Mouse (Mus musculus): ENCODE data around the gene Scaf11. TPM values are rescaled to one million over a fixed set of nuclear protein-coding genes. Genes with fewer than 3 reads are reported as not detected.
"Not testable (repeated sequence)": the region's sequence is repeated elsewhere in the genome, so short reads cannot be mapped to it uniquely, and the experiment has no call there.

The Scaf11 gene
- polyA plus RNA-seq (2012; rRNA removed) (11.8 and 19.4 TPM in 2 replicates), polyA plus RNA-seq (2014; fragmentation: Nextera tagmentation; extraction: Ambion mirVana) (37.1 and 37.9 TPM in 2 replicates)

- H3K9ac ChIP-seq (replicated peaks) = peak within 1 kb of the TSS; percentile 98
- peaks cover 7% of the 10 kb centered on the region for H3K36me3 ChIP-seq (replicated peaks; ENCODE audit: control insufficient read depth, insufficient read depth, low read depth)
- H3K4me3 ChIP-seq (ENCODE audit: insufficient read depth in 1 of 2, low read depth in 2 of 2, low read length in 2 of 2) = peak within 1 kb of the TSS; percentile 77 to 92
- H3K9me3 ChIP-seq (ENCODE audit: control insufficient read depth, low read length) = no peaks in the 10 kb centered on the region
- ATAC-seq (ENCODE audit: insufficient read depth) (peak; percentile 91), DNase-seq (ENCODE audit: low read depth in 3 of 3, low spot score in 3 of 3) (peak; percentile 86 to 87 (median 87))
- H3K4me2 ChIP-seq (ENCODE audit: low read depth) = peak within 1 kb of the TSS; percentile 99
- H3K4me1 ChIP-seq (replicated peaks; ENCODE audit: control insufficient read depth in 2 of 2, insufficient read depth in 2 of 2, low read length in 1 of 2) = peaks cover 29 to 36% of the 10 kb centered on the region in 2 experiments
- under 1% methylated on average over 95 of the region's 96 CpGs for WGBS (ENCODE audit: insufficient replicate concordance)
- H3K27me3 ChIP-seq (ENCODE audit: control insufficient read depth, insufficient read depth, low read length) = no peaks in the 10 kb centered on the region
- TF ChIP-seq CTCF (IDR thresholded peaks at IDR 0.05; ENCODE audit: low read depth) (peak; percentile 66), EP300 (IDR thresholded peaks at IDR 0.05; ENCODE audit: low read depth) (no peak)
- peak within 1 kb of the TSS; percentile 92 for H3K27ac ChIP-seq
These were observed at the start of gene Scaf11 for GRCm38 (mm10) chr15:96460730-96461540. Gene Scaf11, minus strand, starts transcription at chr15:96460843.

GRCm38 (mm10) chr15:96507097-96507840 lies 46.6 kb upstream of the Scaf11 start:
- Histone ChIP-seq H3K27me3 (ENCODE audit: control insufficient read depth, insufficient read depth, low read length) (no peaks in the 10 kb centered on the region), H3K9ac (replicated peaks) (no peak overlapping the region), H3K4me2 (ENCODE audit: low read depth) (peak overlapping the region; percentile 1; the same call in 1 of the 2 replicates), H3K4me1 (replicated peaks; ENCODE audit: control insufficient read depth in 2 of 2, insufficient read depth in 2 of 2, low read length in 1 of 2) (no peaks in the 10 kb centered on the region), H3K4me3 (ENCODE audit: insufficient read depth in 1 of 2, low read depth in 2 of 2, low read length in 2 of 2) (no peak overlapping the region), H3K9me3 (ENCODE audit: control insufficient read depth, low read length) (peaks cover 3% of the 10 kb centered on the region; the same call in 1 of the 2 replicates), H3K36me3 (replicated peaks; ENCODE audit: control insufficient read depth, insufficient read depth, low read depth) (no peaks in the 10 kb centered on the region), H3K27ac (no peak overlapping the region)
- 29% methylated on average over 18 of the region's 18 CpGs for WGBS (ENCODE audit: insufficient replicate concordance)
- ATAC-seq (ENCODE audit: insufficient read depth) (no peak), DNase-seq (ENCODE audit: low read depth in 3 of 3, low spot score in 3 of 3) (peak; percentile 20 to 28 (median 27))
- TF ChIP-seq EP300 (IDR thresholded peaks at IDR 0.05; ENCODE audit: low read depth) = no peak
- peak; percentile 73 for TF ChIP-seq CTCF (IDR thresholded peaks at IDR 0.05; ENCODE audit: low read depth)

GRCm38 (mm10) chr15:96497646-96498045 lies 37.0 kb upstream of the Scaf11 start:
- H3K9ac ChIP-seq (replicated peaks) = no peak overlapping the region
- ATAC-seq (ENCODE audit: insufficient read depth) (no peak), DNase-seq (ENCODE audit: low read depth in 3 of 3, low spot score in 3 of 3) (no peak)
- no peak overlapping the region for H3K4me2 ChIP-seq (ENCODE audit: low read depth)
- no peak overlapping the region for H3K27ac ChIP-seq
- no peaks in the 10 kb centered on the region for H3K4me1 ChIP-seq (replicated peaks; ENCODE audit: control insufficient read depth in 2 of 2, insufficient read depth in 2 of 2, low read length in 1 of 2)
- TF ChIP-seq CTCF (IDR thresholded peaks at IDR 0.05; ENCODE audit: low read depth) (no peak), EP300 (IDR thresholded peaks at IDR 0.05; ENCODE audit: low read depth) (no peak)
- H3K36me3 ChIP-seq (replicated peaks; ENCODE audit: control insufficient read depth, insufficient read depth, low read depth) = no peaks in the 10 kb centered on the region
- no peak overlapping the region for H3K4me3 ChIP-seq (ENCODE audit: insufficient read depth in 1 of 2, low read depth in 2 of 2, low read length in 2 of 2)
- 60% methylated on average over 7 of the region's 7 CpGs for WGBS (ENCODE audit: insufficient replicate concordance)
- no peaks in the 10 kb centered on the region for H3K27me3 ChIP-seq (ENCODE audit: control insufficient read depth, insufficient read depth, low read length)
- no peaks in the 10 kb centered on the region for H3K9me3 ChIP-seq (ENCODE audit: control insufficient read depth, low read length)

- Histone ChIP-seq H3K4me1 (replicated peaks; ENCODE audit: control insufficient read depth in 2 of 2, insufficient read depth in 2 of 2, low read length in 1 of 2) (peaks cover 0 to 2% of the 10 kb centered on the region in 2 experiments; a peak in 1 of 4 replicates), H3K9me3 (ENCODE audit: control insufficient read depth, low read length) (no peaks in the 10 kb centered on the region), H3K27ac (no peak overlapping the region), H3K4me3 (ENCODE audit: insufficient read depth in 1 of 2, low read depth in 2 of 2, low read length in 2 of 2) (no peak overlapping the region), H3K9ac (replicated peaks) (no peak overlapping the region), H3K36me3 (replicated peaks; ENCODE audit: control insufficient read depth, insufficient read depth, low read depth) (no peaks in the 10 kb centered on the region), H3K27me3 (ENCODE audit: control insufficient read depth, insufficient read depth, low read length) (no peaks in the 10 kb centered on the region), H3K4me2 (ENCODE audit: low read depth) (no peak overlapping the region)
- ATAC-seq (ENCODE audit: insufficient read depth) = no peak
- 60% methylated on average over 5 of the region's 6 CpGs for WGBS (ENCODE audit: insufficient replicate concordance)
- TF ChIP-seq CTCF (IDR thresholded peaks at IDR 0.05; ENCODE audit: low read depth) = no peak
- no peak for TF ChIP-seq EP300 (IDR thresholded peaks at IDR 0.05; ENCODE audit: low read depth)
- DNase-seq (ENCODE audit: low read depth in 3 of 3, low spot score in 3 of 3) = no peak
These were observed 33.6 kb upstream of the Scaf11 start for GRCm38 (mm10) chr15:96494279-96494678.

GRCm38 (mm10) chr15:96493573-96493972 lies 32.9 kb upstream of the Scaf11 start:
- DNase-seq (ENCODE audit: low read depth in 3 of 3, low spot score in 3 of 3) (no peak), ATAC-seq (ENCODE audit: insufficient read depth) (no peak)
- no peak overlapping the region for H3K4me3 ChIP-seq (ENCODE audit: insufficient read depth in 1 of 2, low read depth in 2 of 2, low read length in 2 of 2)
- no peak overlapping the region for H3K4me2 ChIP-seq (ENCODE audit: low read depth)
- no peak overlapping the region for H3K9ac ChIP-seq (replicated peaks)
- no peaks in the 10 kb centered on the region for H3K9me3 ChIP-seq (ENCODE audit: control insufficient read depth, low read length)
- H3K36me3 ChIP-seq (replicated peaks; ENCODE audit: control insufficient read depth, insufficient read depth, low read depth) = no peaks in the 10 kb centered on the region
- peaks cover 0 to 6% of the 10 kb centered on the region in 2 experiments; a peak in 2 of 4 replicates for H3K4me1 ChIP-seq (replicated peaks; ENCODE audit: control insufficient read depth in 2 of 2, insufficient read depth in 2 of 2, low read length in 1 of 2)
- no peak overlapping the region for H3K27ac ChIP-seq
- no peak for TF ChIP-seq EP300 (IDR thresholded peaks at IDR 0.05; ENCODE audit: low read depth)
- TF ChIP-seq CTCF (IDR thresholded peaks at IDR 0.05; ENCODE audit: low read depth) = no peak
- no peaks in the 10 kb centered on the region for H3K27me3 ChIP-seq (ENCODE audit: control insufficient read depth, insufficient read depth, low read length)
- 51% methylated on average over 5 of the region's 5 CpGs for WGBS (ENCODE audit: insufficient replicate concordance)

GRCm38 (mm10) chr15:96492919-96493318 lies 32.3 kb upstream of the Scaf11 start:
- not testable (repeated sequence) for DNase-seq (ENCODE audit: low read depth in 3 of 3, low spot score in 3 of 3); H3K27me3 ChIP-seq (ENCODE audit: control insufficient read depth, insufficient read depth, low read length); H3K9me3 ChIP-seq (ENCODE audit: control insufficient read depth, low read length); H3K4me2 ChIP-seq (ENCODE audit: low read depth); H3K4me3 ChIP-seq (ENCODE audit: insufficient read depth in 1 of 2, low read depth in 2 of 2, low read length in 2 of 2); H3K36me3 ChIP-seq (replicated peaks; ENCODE audit: control insufficient read depth, insufficient read depth, low read depth); H3K27ac ChIP-seq; H3K9ac ChIP-seq (replicated peaks); ATAC-seq (ENCODE audit: insufficient read depth); H3K4me1 ChIP-seq (replicated peaks; ENCODE audit: control insufficient read depth in 2 of 2, insufficient read depth in 2 of 2, low read length in 1 of 2)
- 69% methylated on average over 4 of the region's 4 CpGs for WGBS (ENCODE audit: insufficient replicate concordance)

All from liver, embryonic 14.5 days (tissue).